Mouse (Mus musculus): ENCODE measurements at regions not wholly inside any gene's neighbourhood (a gene's known extent, or its start where the extent isn't known, plus 50 kb on each side); places are given as distances from the start of the nearest gene placed in this dataset.

DNA sequence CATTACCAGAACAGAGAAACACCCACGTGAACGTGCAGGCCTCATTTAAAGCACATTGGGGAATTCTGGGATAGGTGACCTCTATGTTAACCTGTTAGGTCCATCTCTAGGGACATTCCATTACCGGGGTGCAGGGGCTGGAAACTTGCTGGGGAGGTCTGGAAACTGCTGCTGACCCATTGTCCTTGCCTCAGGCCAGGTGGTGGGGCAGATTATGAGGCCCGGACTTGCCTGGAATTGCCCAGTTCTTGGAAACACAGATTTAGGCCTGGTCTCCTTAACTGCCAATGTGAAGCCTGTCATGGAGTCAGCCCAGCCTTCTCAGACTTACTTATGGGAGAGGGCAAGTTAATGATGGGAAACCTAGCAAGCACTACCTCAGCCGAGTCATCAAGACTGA, 175.3 kb upstream of the Klf7 start:
- no peak overlapping the region for H3K9ac ChIP-seq (ENCODE audit: low read length)
- no peak overlapping the region for H3K27ac ChIP-seq (ENCODE audit: low read depth)
- no peaks in the 10 kb centered on the region for H3K9me3 ChIP-seq (ENCODE audit: control insufficient read depth, low read length)
- peaks cover 11% of the 10 kb centered on the region; the same call in 1 of the 2 replicates for H3K4me1 ChIP-seq (replicated peaks; ENCODE audit: control insufficient read depth, insufficient read depth, low read length)
- H3K36me3 ChIP-seq (ENCODE audit: control insufficient read depth, insufficient read depth, low read length) = no peaks in the 10 kb centered on the region
- ATAC-seq (replicated peaks; ENCODE audit: low FRiP score, low TSS enrichment, low read depth) (no peak), DNase-seq (ENCODE audit: low spot score) (no peak)
- H3K4me2 ChIP-seq (ENCODE audit: low read length) = no peak overlapping the region
- no peak overlapping the region for H3K4me3 ChIP-seq (ENCODE audit: low read depth, low read length)
- no peaks in the 10 kb centered on the region for H3K27me3 ChIP-seq (replicated peaks; ENCODE audit: control insufficient read depth, insufficient read depth, low read length)
- WGBS = 73% methylated on average over 5 of the region's 5 CpGs

DNA sequence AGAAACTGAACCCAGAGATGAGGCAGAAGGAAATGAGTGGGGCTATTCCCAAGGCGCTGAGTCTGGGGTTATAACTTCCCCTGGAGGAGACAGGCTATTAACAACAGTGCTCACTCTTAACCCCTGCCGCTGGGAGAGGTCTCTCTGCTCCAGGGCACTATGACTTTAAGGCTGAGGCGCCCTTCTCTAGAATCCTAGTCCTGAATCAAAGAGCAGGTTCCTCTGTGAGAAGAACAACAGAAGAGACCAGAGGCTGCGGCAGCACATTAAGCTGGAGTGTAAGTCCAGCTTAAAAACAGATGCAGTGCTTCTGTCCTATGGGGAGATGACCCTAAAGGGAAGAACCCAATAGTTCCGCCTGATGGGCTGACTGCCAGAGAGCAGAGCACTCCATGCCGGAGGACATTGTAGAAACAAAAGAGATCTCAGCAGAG, 173.4 kb upstream of the Klf7 start:
- Histone ChIP-seq H3K9me3 (ENCODE audit: control insufficient read depth, low read length) (no peaks in the 10 kb centered on the region), H3K4me2 (ENCODE audit: low read length) (no peak overlapping the region), H3K27ac (ENCODE audit: low read depth) (peak overlapping the region; percentile 48; the same call in 1 of the 2 replicates), H3K9ac (ENCODE audit: low read length) (no peak overlapping the region), H3K27me3 (replicated peaks; ENCODE audit: control insufficient read depth, insufficient read depth, low read length) (no peaks in the 10 kb centered on the region), H3K36me3 (ENCODE audit: control insufficient read depth, insufficient read depth, low read length) (no peaks in the 10 kb centered on the region), H3K4me3 (ENCODE audit: low read depth, low read length) (no peak overlapping the region), H3K4me1 (replicated peaks; ENCODE audit: control insufficient read depth, insufficient read depth, low read length) (peaks cover 11% of the 10 kb centered on the region; the same call in 1 of the 2 replicates)
- DNase-seq (ENCODE audit: low spot score) (no peak), ATAC-seq (replicated peaks; ENCODE audit: low FRiP score, low TSS enrichment, low read depth) (no peak)
- whole genome bisulfite sequencing = 22% methylated on average over 6 of the region's 6 CpGs

DNA sequence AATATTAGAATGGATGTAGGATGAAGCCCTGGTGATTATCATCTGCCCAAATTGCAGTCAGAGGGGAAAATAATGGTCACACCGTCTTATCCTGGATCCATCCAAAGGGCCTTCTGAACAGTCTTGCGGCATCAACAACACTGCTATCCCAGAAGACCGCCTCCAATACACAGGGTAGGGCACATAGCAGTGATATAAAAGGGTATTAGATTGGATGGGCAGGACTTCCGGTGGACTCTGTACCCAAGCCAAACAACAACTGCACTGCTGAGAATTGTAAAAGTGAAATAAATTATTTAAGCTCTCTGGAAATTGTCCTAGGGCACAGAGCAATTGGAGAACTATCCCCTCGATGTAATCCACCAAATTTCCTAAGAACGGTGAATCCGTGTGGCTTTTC, 173.0 kb upstream of the Klf7 start:
- 0 out of 2 replicates have a peak overlapping the region, but pooled peaks have one; percentile 48 for H3K27ac ChIP-seq (ENCODE audit: low read depth)
- H3K9ac ChIP-seq (ENCODE audit: low read length) = no peak overlapping the region
- 61% methylated on average over 7 of the region's 7 CpGs for WGBS
- no peaks in the 10 kb centered on the region for H3K36me3 ChIP-seq (ENCODE audit: control insufficient read depth, insufficient read depth, low read length)
- no peaks in the 10 kb centered on the region for H3K9me3 ChIP-seq (ENCODE audit: control insufficient read depth, low read length)
- 0 out of 2 replicates have a peak, but pooled peaks have one; percentile 55 for ATAC-seq (replicated peaks; ENCODE audit: low FRiP score, low TSS enrichment, low read depth)
- no peak overlapping the region for H3K4me2 ChIP-seq (ENCODE audit: low read length)
- H3K27me3 ChIP-seq (replicated peaks; ENCODE audit: control insufficient read depth, insufficient read depth, low read length) = no peaks in the 10 kb centered on the region
- no peak overlapping the region for H3K4me3 ChIP-seq (ENCODE audit: low read depth, low read length)
- peaks cover 11% of the 10 kb centered on the region; the same call in 1 of the 2 replicates for H3K4me1 ChIP-seq (replicated peaks; ENCODE audit: control insufficient read depth, insufficient read depth, low read length)
- no peak for DNase-seq (ENCODE audit: low spot score)

DNA sequence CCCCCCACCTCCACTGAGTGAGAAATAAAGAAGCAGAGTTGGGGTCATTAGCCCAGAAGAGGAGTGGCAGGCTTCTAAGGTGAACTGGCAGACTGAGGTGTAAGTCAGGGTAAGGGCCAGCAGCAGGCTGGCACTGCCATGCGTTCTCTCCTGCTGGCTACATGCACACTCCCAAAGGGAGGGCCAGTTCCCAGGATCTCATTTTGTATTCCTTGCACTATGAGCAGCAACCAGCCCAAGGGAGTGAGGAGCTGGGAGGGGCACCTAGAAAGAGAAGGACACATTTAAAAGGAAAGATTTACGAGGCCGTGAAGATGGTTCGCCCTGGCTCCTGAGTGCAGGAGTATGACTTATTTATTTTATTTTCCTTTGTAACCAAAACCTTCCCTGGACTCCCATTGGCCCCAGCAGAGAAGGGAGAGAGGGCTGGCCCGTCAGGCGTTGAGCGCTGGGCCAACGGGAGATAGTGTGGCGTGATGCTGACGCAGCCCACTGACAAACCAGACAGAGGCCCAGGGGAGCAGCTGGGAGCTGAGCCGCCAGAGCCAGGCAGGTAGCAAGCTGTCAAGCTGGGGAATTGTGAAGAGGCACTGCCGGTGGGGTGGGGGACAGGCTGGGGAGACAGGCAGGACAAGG, 166.8 kb upstream of the Klf7 start:
- DNase-seq (ENCODE audit: low spot score) (no peak), ATAC-seq (replicated peaks; ENCODE audit: low FRiP score, low TSS enrichment, low read depth) (peak; percentile 58)
- Histone ChIP-seq H3K9ac (ENCODE audit: low read length) (no peak overlapping the region), H3K4me3 (ENCODE audit: low read depth, low read length) (no peak overlapping the region), H3K4me2 (ENCODE audit: low read length) (peak overlapping the region; percentile 16; the same call in 1 of the 2 replicates), H3K4me1 (replicated peaks; ENCODE audit: control insufficient read depth, insufficient read depth, low read length) (no peaks in the 10 kb centered on the region), H3K27me3 (replicated peaks; ENCODE audit: control insufficient read depth, insufficient read depth, low read length) (no peaks in the 10 kb centered on the region), H3K9me3 (ENCODE audit: control insufficient read depth, low read length) (no peaks in the 10 kb centered on the region), H3K36me3 (ENCODE audit: control insufficient read depth, insufficient read depth, low read length) (no peaks in the 10 kb centered on the region), H3K27ac (ENCODE audit: low read depth) (0 out of 2 replicates have a peak overlapping the region, but pooled peaks have one; percentile 7)
- 26% methylated on average over 12 of the region's 12 CpGs for WGBS

DNA sequence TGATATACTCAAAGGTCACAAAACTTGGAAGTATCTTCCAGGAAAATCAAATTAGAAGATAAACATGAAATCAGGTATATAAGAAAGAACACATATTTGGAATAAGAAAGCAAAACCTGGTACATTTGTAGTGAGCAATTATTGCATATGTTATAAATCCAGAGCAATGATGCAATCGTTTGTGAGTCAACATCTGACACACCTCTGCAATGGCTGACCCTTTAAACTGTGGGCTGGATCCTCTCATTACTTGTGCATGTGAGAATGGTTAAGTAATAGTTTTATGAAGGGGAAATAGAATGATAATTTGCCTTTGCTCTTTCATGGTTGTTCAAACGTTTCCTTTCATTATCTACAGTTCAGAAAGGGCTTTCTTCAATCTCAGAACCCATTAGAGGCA, 165.0 kb upstream of the Klf7 start:
- Histone ChIP-seq H3K4me2 (ENCODE audit: low read length) (no peak overlapping the region), H3K9me3 (ENCODE audit: control insufficient read depth, low read length) (no peaks in the 10 kb centered on the region), H3K27ac (ENCODE audit: low read depth) (no peak overlapping the region), H3K4me1 (replicated peaks; ENCODE audit: control insufficient read depth, insufficient read depth, low read length) (no peaks in the 10 kb centered on the region), H3K9ac (ENCODE audit: low read length) (no peak overlapping the region), H3K27me3 (replicated peaks; ENCODE audit: control insufficient read depth, insufficient read depth, low read length) (no peaks in the 10 kb centered on the region), H3K4me3 (ENCODE audit: low read depth, low read length) (no peak overlapping the region), H3K36me3 (ENCODE audit: control insufficient read depth, insufficient read depth, low read length) (no peaks in the 10 kb centered on the region)
- no peak for DNase-seq (ENCODE audit: low spot score)
- no peak for ATAC-seq (replicated peaks; ENCODE audit: low FRiP score, low TSS enrichment, low read depth)
- WGBS = 77% methylated on average over 2 of the region's 2 CpGs

DNA sequence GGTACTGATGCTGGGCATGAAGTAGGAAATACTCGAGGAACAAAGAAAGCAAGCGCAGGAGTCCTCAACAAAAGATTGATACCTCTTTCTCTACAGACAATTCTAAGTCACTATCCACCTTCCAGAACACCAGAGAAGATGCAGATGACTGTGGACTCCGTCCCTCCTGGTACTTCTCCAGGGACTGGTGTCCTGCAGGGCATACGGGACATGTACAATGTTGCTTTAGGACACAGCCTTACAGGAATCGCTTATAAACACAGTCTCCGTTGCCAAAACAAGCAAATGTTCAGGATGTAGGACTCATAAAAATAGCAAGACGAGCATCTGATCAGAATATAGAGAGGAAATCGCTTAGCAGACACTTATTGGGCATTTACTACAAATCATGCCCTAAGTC, 162.6 kb upstream of the Klf7 start:
- 77% methylated on average over 8 of the region's 8 CpGs for WGBS
- DNase-seq (ENCODE audit: low spot score) = no peak

DNA sequence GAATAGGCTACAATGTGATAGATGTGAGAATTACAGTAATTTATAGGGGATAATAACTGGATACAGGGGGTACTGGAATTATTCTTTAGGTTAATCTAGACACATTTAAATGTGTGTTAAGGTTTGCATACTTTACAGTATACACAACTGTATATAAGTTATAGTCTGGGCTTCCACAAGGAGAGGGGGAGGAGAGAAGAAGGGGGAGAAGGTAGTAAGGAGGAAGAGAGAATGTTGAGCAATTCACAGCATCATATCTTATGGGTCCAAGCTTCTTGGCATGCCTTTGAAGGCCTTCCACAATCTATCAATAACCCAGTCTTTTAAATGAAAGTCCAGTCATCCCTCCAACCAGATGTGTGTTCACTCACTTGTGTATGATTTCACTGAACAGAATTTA, 153.8 kb upstream of the Klf7 start:
- H3K4me3 ChIP-seq (ENCODE audit: low read depth, low read length) = no peak overlapping the region
- no peaks in the 10 kb centered on the region for H3K36me3 ChIP-seq (ENCODE audit: control insufficient read depth, insufficient read depth, low read length)
- no peaks in the 10 kb centered on the region for H3K9me3 ChIP-seq (ENCODE audit: control insufficient read depth, low read length)
- H3K9ac ChIP-seq (ENCODE audit: low read length) = no peak overlapping the region
- H3K27me3 ChIP-seq (replicated peaks; ENCODE audit: control insufficient read depth, insufficient read depth, low read length) = no peaks in the 10 kb centered on the region
- no peak for DNase-seq (ENCODE audit: low spot score)
- no peak for ATAC-seq (replicated peaks; ENCODE audit: low FRiP score, low TSS enrichment, low read depth)
- H3K27ac ChIP-seq (ENCODE audit: low read depth) = no peak overlapping the region
- no peaks in the 10 kb centered on the region for H3K4me1 ChIP-seq (replicated peaks; ENCODE audit: control insufficient read depth, insufficient read depth, low read length)
- no peak overlapping the region for H3K4me2 ChIP-seq (ENCODE audit: low read length)

More for the DNA sequence above, 162.6 kb upstream of the Klf7 start:
- ATAC-seq (replicated peaks; ENCODE audit: low FRiP score, low TSS enrichment, low read depth) = no peak
- Histone ChIP-seq H3K9me3 (ENCODE audit: control insufficient read depth, low read length) (no peaks in the 10 kb centered on the region), H3K36me3 (ENCODE audit: control insufficient read depth, insufficient read depth, low read length) (no peaks in the 10 kb centered on the region), H3K27me3 (replicated peaks; ENCODE audit: control insufficient read depth, insufficient read depth, low read length) (no peaks in the 10 kb centered on the region), H3K9ac (ENCODE audit: low read length) (no peak overlapping the region), H3K4me2 (ENCODE audit: low read length) (no peak overlapping the region), H3K4me1 (replicated peaks; ENCODE audit: control insufficient read depth, insufficient read depth, low read length) (no peaks in the 10 kb centered on the region), H3K4me3 (ENCODE audit: low read depth, low read length) (no peak overlapping the region), H3K27ac (ENCODE audit: low read depth) (no peak overlapping the region)

DNA sequence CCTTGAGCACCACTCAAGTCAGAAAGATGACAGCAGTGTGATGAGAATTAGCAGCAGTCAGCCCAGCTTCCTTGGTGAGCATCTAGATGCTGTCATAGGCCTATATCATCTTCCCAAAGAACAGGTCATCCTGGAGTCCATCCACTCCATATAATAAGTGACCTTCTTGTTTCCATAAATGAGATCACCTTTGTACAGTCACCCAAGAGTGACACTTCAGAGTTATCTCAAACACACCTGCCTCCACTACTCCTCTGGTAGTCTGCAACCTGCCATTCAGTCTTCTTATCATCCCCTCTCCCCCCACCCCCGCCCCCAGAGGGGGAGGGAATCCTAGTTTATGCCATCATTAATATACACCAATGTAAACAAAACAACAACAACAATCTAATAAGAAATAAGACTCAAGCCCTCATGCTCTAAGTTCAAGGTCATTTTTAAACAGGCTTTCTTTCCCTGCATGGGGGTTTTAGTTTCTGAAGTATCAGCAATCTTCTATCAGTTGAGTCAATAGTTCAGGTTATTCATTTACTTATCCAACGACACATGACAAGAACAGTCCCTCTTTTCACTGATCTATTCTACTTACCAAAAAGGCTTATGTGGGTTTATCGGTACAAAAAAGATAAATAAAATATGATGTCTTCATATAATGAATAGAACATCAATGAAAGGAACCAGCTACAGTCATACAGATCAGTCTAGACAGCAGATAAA, 153.2 kb upstream of the Klf7 start:
- H3K27me3 ChIP-seq (replicated peaks; ENCODE audit: control insufficient read depth, insufficient read depth, low read length) = no peaks in the 10 kb centered on the region
- no peaks in the 10 kb centered on the region for H3K4me1 ChIP-seq (replicated peaks; ENCODE audit: control insufficient read depth, insufficient read depth, low read length)
- no peak overlapping the region for H3K27ac ChIP-seq (ENCODE audit: low read depth)
- H3K4me3 ChIP-seq (ENCODE audit: low read depth, low read length) = no peak overlapping the region
- 60% methylated on average over 3 of the region's 3 CpGs for WGBS
- H3K36me3 ChIP-seq (ENCODE audit: control insufficient read depth, insufficient read depth, low read length) = no peaks in the 10 kb centered on the region
- H3K4me2 ChIP-seq (ENCODE audit: low read length) = no peak overlapping the region
- no peaks in the 10 kb centered on the region for H3K9me3 ChIP-seq (ENCODE audit: control insufficient read depth, low read length)
- ATAC-seq (replicated peaks; ENCODE audit: low FRiP score, low TSS enrichment, low read depth) (peak; percentile 66; the same call in 1 of the 2 replicates), DNase-seq (ENCODE audit: low spot score) (no peak)
- no peak overlapping the region for H3K9ac ChIP-seq (ENCODE audit: low read length)

DNA sequence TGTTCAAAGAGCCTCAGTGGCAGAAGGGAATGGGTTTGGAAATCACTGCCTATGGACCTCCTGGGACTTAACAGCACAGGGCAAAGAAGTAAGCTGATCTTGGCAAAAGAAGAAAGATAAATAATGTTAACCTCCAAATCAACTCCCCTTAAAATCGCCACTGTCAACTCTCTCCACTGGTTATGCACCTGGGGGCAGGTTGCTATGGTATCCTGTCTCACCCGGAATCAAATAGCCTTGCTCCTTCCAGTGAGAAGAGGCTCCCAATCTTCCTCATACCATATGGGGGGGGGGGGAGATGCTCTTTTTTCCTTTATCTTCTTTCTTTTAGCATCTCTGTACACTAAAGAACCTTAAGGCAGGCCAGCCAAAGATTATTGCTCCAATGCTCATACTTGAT, 135.2 kb upstream of the Klf7 start:
- DNase-seq (ENCODE audit: low spot score) (no peak), ATAC-seq (replicated peaks; ENCODE audit: low FRiP score, low TSS enrichment, low read depth) (no peak)
- no peaks in the 10 kb centered on the region for H3K4me1 ChIP-seq (replicated peaks; ENCODE audit: control insufficient read depth, insufficient read depth, low read length)
- H3K9me3 ChIP-seq (ENCODE audit: control insufficient read depth, low read length) = no peaks in the 10 kb centered on the region
- no peak overlapping the region for H3K4me2 ChIP-seq (ENCODE audit: low read length)
- H3K4me3 ChIP-seq (ENCODE audit: low read depth, low read length) = no peak overlapping the region
- H3K36me3 ChIP-seq (ENCODE audit: control insufficient read depth, insufficient read depth, low read length) = no peaks in the 10 kb centered on the region
- H3K27ac ChIP-seq (ENCODE audit: low read depth) = no peak overlapping the region
- WGBS = 66% methylated on average over 2 of the region's 2 CpGs
- no peak overlapping the region for H3K9ac ChIP-seq (ENCODE audit: low read length)
- no peaks in the 10 kb centered on the region for H3K27me3 ChIP-seq (replicated peaks; ENCODE audit: control insufficient read depth, insufficient read depth, low read length)
